Mouse (Mus musculus) testis, adult 2 months (tissue): ENCODE results near the gene Ldb1.

Source experiments
- CTCF ChIP-seq: fragments of 200-500 bp; IDR thresholded peaks from 2 replicates; pipeline ENCODE4 v1.5.1; 2012; ENCODE audit warnings: low read depth, mild to moderate bottlenecking, inconsistent platforms, low read length, moderate library complexity; ENCODE audit not compliant: control insufficient read depth, insufficient read depth, insufficient replicate concordance
- POLR2A ChIP-seq: fragments of 200-500 bp; IDR thresholded peaks from 2 replicates; pipeline ENCODE4 v1.6.1; 2012; ENCODE audit warnings: low read depth, mild to moderate bottlenecking, inconsistent platforms, low read length, moderate library complexity; ENCODE audit not compliant: control insufficient read depth

GRCm38 (mm10) chr19:46002279-46002678, 42.7 kb downstream of the Ldb1 start:
- TF ChIP-seq CTCF = no peak
- no peak for TF ChIP-seq POLR2A
